Mouse (Mus musculus) limb, embryonic 11.5 days (tissue): ENCODE data around the gene Ftcd. TPM values are rescaled to one million over a fixed set of nuclear protein-coding genes. Genes with fewer than 3 reads are reported as not detected.

ENCODE experiments used
- ATAC-seq: fragments of 200-750 bp; cut with Nextera tagmentation; 2 replicates; pipeline ENCODE4 v1.8.0; 2017; ENCODE audit warnings: low read depth; ENCODE audit not compliant: insufficient number of reproducible peaks, low FRiP score, low TSS enrichment
- DNase-seq: peaks from one replicate; pipeline ENCODE4 v3.0.0-alpha.2; 2015; ENCODE audit warnings: low spot score
- H3K27ac ChIP-seq: fragments of 300-500 bp; sonication (generic); replicated peaks from 2 replicates; pipeline ENCODE4 v1.5.1; 2014; ENCODE audit warnings: low read depth, mild to moderate bottlenecking, low read length
- H3K27me3 ChIP-seq: fragments of 300-500 bp; sonication (generic); 2 replicates; pipeline ENCODE4 v1.6.1; 2014; ENCODE audit warnings: mild to moderate bottlenecking, low read length, mixed read lengths; ENCODE audit not compliant: control insufficient read depth, insufficient read depth
- H3K36me3 ChIP-seq: fragments of 300-500 bp; sonication (generic); 2 replicates; pipeline ENCODE4 v1.6.1; 2014; ENCODE audit warnings: mild to moderate bottlenecking, low read length, moderate library complexity, mixed read lengths; ENCODE audit not compliant: control insufficient read depth, insufficient read depth
- H3K4me1 ChIP-seq: fragments of 300-500 bp; sonication (generic); 2 replicates; pipeline ENCODE4 v1.6.1; 2014; ENCODE audit warnings: low read length, mixed read lengths; ENCODE audit not compliant: control insufficient read depth, insufficient read depth
- H3K4me2 ChIP-seq: fragments of 300-500 bp; sonication (generic); 2 replicates; pipeline ENCODE4 v1.6.1; 2014; ENCODE audit warnings: low read depth, mild to moderate bottlenecking, moderate library complexity; ENCODE audit not compliant: severe bottlenecking
- H3K4me3 ChIP-seq: fragments of 300-500 bp; sonication (generic); 2 replicates; pipeline ENCODE4 v1.5.1; 2014; ENCODE audit warnings: low read depth, low read length
- H3K9ac ChIP-seq: fragments of 300-500 bp; sonication (generic); 2 replicates; pipeline ENCODE4 v1.6.1; 2014; ENCODE audit warnings: mild to moderate bottlenecking, low read length
- H3K9me3 ChIP-seq: fragments of 300-500 bp; sonication (generic); 2 replicates; pipeline ENCODE4 v1.6.1; 2016; ENCODE audit warnings: low read length; ENCODE audit not compliant: control insufficient read depth
- WGBS: fragments of 180-500 bp; shearing (Covaris S2); extraction: QIAGEN DNeasy Blood & Tissue Kit; methylation state at CpG from one replicate; pipeline ENCODE4 v1.1.7; 2014; 5-methylcytosine and 5-hydroxymethylcytosine counted together
- polyA plus RNA-seq: library from polyadenylated mRNA; unstranded; fragments of >200 nt; fragmentation: Nextera tagmentation; extraction: Ambion mirVana; gene quantifications from 2 replicates; pipeline ENCODE4 v1.2.1, GENCODE M21; 2014

The Ftcd gene
- not detected in 2 replicates for polyA plus RNA-seq

DNA sequence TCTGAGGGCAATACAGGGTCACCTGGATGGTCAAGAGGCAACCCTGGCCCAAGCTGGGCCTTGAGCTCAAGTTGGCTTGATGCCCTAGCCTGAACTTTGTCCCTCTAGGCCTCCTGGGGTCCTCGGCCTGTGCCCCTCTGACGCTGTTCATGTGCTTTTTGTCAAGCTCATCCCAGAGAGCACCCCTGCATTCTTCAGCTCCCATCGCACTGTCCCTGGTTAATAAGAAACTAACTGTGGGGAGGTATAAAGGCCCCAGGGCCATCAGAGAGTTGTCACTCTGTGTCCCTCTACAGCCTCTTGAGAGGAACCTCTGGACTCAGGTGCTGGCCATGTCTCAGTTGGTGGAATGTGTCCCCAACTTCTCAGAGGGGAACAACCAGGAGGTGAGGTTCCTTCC, at the start of gene Ftcd:
Gene Ftcd, plus strand, starts transcription at position 275 of the 400 bp plus-strand sequence.
- no peaks in the 10 kb centered on the region for H3K27me3 ChIP-seq
- no peak within 1 kb of the TSS for H3K4me3 ChIP-seq
- no peak within 1 kb of the TSS for H3K9ac ChIP-seq
- ATAC-seq (no peak), DNase-seq (no peak)
- no peak within 1 kb of the TSS for H3K4me2 ChIP-seq
- no peaks in the 10 kb centered on the region for H3K36me3 ChIP-seq
- 0 out of 2 replicates have a peak, but pooled peaks cover under 1% of the 10 kb centered on the region for H3K9me3 ChIP-seq
- no peaks in the 10 kb centered on the region for H3K4me1 ChIP-seq
- 88% methylated on average over 3 of the region's 3 CpGs for WGBS
- no peak within 1 kb of the TSS for H3K27ac ChIP-seq

DNA sequence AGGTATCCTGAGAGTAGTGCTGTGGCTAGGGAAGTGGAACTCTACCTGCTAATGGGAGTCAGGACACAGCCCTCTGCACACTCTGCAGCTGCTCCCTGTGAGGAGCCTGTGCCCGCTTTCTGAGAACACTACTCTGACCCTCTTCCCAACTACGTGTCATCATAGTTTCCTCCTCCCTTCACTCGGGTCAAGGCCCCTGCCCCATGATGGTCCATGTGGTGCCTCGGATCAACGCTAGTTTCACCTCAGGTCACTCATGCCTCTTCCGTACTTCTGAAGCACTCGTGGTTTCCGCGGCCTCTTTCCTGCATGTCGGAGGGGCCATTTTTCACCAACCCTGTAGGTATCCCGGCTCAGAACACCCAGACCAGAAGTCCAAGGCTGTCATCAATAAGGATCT, 44.5 kb upstream of the Ftcd start:
- H3K36me3 ChIP-seq: peaks cover 4% of the 10 kb centered on the region
- no peak for DNase-seq
- no peak overlapping the region for H3K27ac ChIP-seq
- ATAC-seq: peak; percentile 63
- H3K9me3 ChIP-seq: no peaks in the 10 kb centered on the region
- 3% methylated on average over 11 of the region's 11 CpGs for WGBS
- peak overlapping the region; percentile 72 for H3K4me3 ChIP-seq
- no peaks in the 10 kb centered on the region for H3K27me3 ChIP-seq
- peak overlapping the region; percentile 89 for H3K4me2 ChIP-seq
- H3K9ac ChIP-seq: 0 out of 2 replicates have a peak overlapping the region, but pooled peaks have one; percentile 41
- 0 out of 2 replicates have a peak, but pooled peaks cover 3% of the 10 kb centered on the region for H3K4me1 ChIP-seq

DNA sequence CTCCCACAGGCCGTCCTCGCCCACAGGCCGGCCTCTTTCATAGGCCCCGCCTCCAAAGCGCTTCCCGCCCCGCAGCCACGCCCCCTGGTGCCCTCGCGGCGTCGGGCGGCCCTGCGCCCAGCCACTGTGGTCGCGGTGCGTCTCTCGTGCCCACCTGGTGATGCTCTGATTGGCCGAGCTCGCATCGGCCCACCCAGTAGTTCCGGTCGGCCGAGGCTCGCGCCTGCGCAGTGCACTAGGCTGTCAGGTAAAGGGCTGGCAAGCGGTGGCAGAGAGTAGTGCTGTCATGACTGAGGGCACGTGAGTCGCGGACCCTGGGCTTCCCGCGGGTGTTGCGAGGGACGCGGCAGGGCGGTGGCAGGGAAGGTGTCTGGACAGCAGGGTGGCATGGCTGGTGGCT, 44.1 kb upstream of the Ftcd start, which contains the start of gene Lss:
Gene Lss, plus strand, starts transcription at position 214 of the 400 bp plus-strand sequence.
- Histone ChIP-seq H3K4me3 (peak within 1 kb of the TSS; percentile 72), H3K4me1 (0 out of 2 replicates have a peak, but pooled peaks cover 3% of the 10 kb centered on the region), H3K9me3 (no peaks in the 10 kb centered on the region), H3K27me3 (no peaks in the 10 kb centered on the region), H3K9ac (peak within 1 kb of the TSS; percentile 66), H3K36me3 (peaks cover 4% of the 10 kb centered on the region), H3K27ac (peak within 1 kb of the TSS; percentile 30; the same call in 1 of the 2 replicates), H3K4me2 (peak within 1 kb of the TSS; percentile 89)
- ATAC-seq: peak; percentile 99
- peak; percentile 98 for DNase-seq
- WGBS: under 1% methylated on average over 35 of the region's 37 CpGs

DNA sequence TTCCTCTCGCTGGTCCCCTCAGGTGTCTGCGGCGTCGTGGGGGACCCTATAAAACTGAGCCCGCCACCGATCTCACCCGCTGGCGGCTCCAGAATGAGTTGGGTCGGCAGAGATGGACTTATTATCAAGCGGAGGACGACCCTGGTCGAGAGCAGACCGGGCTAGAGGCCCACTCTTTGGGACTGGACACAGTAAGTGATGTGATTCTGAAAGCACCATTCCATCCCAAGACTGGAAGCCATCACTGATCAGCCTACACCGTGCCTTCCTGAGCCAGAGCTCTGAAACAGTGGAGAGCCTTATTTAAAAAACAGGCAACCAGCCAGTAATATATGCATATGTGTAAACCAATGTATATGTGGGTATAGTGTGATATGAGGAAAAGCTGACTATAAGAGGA, 43.6 kb upstream of the Ftcd start:
- no peaks in the 10 kb centered on the region for H3K27me3 ChIP-seq
- 2% methylated on average over 14 of the region's 14 CpGs for WGBS

DNA sequence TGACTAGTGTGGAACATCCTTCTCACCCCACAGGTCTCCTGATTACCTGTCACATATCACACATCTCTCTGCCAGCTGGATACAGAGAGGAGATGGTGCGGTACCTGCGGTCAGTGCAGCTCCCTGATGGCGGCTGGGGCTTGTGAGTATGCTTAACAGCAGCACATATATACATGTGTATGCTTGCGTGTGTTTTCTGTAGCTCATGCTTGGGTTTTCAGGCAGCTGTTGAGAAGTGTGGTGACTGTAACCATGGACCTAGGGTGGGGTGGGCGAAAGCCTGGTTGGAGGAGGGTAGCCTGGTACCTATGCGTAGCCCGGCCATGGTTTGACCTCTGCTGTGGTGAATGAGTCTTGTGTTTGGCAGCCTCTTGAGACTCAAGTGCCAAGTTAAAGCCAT, 39.9 kb upstream of the Ftcd start:
- ATAC-seq (no peak), DNase-seq (no peak)
- Histone ChIP-seq H3K4me2 (no peak overlapping the region), H3K9me3 (no peaks in the 10 kb centered on the region), H3K27me3 (no peaks in the 10 kb centered on the region), H3K9ac (no peak overlapping the region), H3K4me3 (no peak overlapping the region), H3K36me3 (peaks cover 17% of the 10 kb centered on the region), H3K4me1 (0 out of 2 replicates have a peak, but pooled peaks cover 3% of the 10 kb centered on the region), H3K27ac (no peak overlapping the region)
- over 99% methylated on average over 7 of the region's 7 CpGs for WGBS

More for the DNA sequence above, 43.6 kb upstream of the Ftcd start:
- Histone ChIP-seq H3K36me3 (peaks cover 4% of the 10 kb centered on the region), H3K4me3 (peak overlapping the region; percentile 72), H3K27ac (peak overlapping the region; percentile 30; the same call in 1 of the 2 replicates), H3K4me1 (0 out of 2 replicates have a peak, but pooled peaks cover 3% of the 10 kb centered on the region), H3K9me3 (no peaks in the 10 kb centered on the region), H3K4me2 (peak overlapping the region; percentile 89), H3K9ac (peak overlapping the region; percentile 66)
- ATAC-seq (no peak), DNase-seq (no peak)

DNA sequence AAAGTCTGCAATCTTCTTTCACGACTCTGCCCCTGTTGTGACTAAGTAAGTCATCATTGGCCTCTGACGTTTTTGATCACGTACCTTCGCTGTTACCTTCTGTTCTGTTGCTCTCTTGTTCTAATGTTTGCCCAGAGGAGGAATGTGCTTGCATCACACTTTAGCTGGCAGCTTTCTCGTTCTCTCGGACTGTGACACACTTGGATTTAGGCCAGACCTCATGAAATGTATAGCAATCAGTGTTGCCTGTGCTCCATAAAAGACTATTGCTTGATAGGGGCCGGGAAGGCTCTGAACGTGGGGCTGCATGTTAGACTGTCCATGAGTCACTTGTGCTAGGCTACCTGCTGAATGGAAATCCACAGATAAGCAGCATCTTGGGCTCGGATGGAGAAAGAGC, 37.8 kb upstream of the Ftcd start:
- no peak for DNase-seq
- 90% methylated on average over 9 of the region's 9 CpGs for WGBS

DNA sequence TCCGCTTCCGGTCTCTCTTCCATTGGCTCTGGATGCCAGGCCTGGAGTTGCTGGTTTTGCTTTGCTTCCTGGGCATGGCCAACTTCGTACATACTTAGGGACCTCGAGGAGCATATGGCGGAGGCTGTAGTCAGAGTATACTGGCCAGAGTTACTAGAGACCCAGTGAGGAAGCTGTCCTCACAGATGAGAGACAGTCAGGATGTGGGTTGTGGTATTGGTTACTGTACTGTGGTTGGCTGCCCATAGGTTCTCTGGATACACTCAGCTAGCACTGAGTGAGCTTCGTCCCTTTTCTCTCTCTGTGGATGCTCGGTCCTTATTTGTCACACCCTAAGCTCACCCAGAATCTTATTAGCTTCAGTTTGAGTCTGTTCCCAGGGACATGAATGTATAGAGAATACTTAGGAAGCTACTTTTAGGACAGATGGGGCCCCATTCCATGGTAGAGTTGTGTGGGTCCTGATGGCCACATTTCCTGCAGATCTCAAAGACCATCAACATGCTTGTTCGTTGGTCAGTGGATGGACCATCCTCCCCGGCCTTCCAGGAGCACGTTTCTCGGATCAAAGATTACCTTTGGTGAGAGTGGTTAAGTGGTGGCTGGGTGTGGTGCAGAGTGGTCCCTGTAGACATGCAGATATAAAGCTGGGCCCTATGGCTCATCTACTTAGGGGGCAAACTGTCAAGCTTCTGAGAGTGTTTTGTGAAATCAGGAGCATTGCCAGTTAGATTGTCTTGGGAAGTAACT, 33.9 kb upstream of the Ftcd start:
- H3K27ac ChIP-seq: no peak overlapping the region
- H3K4me1 ChIP-seq: no peaks in the 10 kb centered on the region
- DNase-seq (no peak), ATAC-seq (no peak)
- no peak overlapping the region for H3K4me3 ChIP-seq
- no peaks in the 10 kb centered on the region for H3K9me3 ChIP-seq
- H3K27me3 ChIP-seq: no peaks in the 10 kb centered on the region
- WGBS: 90% methylated on average over 11 of the region's 11 CpGs
- H3K36me3 ChIP-seq: peaks cover 31% of the 10 kb centered on the region
- no peak overlapping the region for H3K4me2 ChIP-seq
- H3K9ac ChIP-seq: no peak overlapping the region

More for the DNA sequence above, 37.8 kb upstream of the Ftcd start:
- ATAC-seq: no peak
- Histone ChIP-seq H3K9me3 (no peaks in the 10 kb centered on the region), H3K4me1 (no peaks in the 10 kb centered on the region), H3K4me2 (no peak overlapping the region), H3K9ac (no peak overlapping the region), H3K27ac (no peak overlapping the region), H3K27me3 (no peaks in the 10 kb centered on the region), H3K36me3 (peaks cover 27% of the 10 kb centered on the region), H3K4me3 (no peak overlapping the region)

DNA sequence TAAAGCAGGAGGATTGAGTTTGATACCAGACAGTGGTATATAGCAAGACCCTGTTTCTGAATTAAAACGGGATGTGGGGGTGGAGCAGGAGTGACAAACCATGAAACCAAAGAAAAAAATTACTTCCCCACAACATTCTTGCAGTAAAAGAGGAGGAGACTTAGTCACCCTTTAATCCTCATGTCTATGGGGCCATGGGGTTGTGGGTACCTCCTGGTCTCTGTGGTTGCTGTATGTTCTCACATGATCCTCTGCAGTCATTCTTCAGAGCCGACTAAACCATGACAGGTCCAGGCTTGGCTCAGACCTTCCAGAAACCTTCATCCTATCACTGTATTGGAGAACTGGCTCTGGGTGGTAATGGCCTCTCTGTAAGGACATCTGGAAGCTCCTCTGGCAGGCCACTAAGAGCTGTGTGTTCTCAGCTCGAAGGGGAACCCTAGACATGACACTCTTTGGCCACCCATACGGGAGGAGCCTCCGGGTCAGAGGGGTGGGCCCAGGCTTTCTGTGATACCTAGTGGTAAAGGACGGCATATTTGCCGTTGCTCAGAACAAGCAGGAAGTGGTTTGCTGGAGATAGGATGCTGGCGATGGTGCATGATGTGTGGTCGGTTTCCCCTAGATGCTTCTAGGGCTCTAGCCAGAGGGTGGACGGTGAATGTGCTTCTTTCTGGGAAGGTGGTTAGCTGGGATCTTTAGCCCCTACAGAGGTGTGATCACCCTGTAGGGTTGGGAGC, 32.6 kb upstream of the Ftcd start:
- WGBS: 89% methylated on average over 10 of the region's 10 CpGs
- no peak for ATAC-seq

More for the DNA sequence above, 32.6 kb upstream of the Ftcd start:
- no peak overlapping the region for H3K9ac ChIP-seq
- no peak overlapping the region for H3K27ac ChIP-seq
- no peaks in the 10 kb centered on the region for H3K4me1 ChIP-seq
- no peak overlapping the region for H3K4me3 ChIP-seq
- no peak for DNase-seq
- H3K36me3 ChIP-seq: peaks cover 37% of the 10 kb centered on the region
- no peak overlapping the region for H3K4me2 ChIP-seq
- H3K9me3 ChIP-seq: no peaks in the 10 kb centered on the region
- no peaks in the 10 kb centered on the region for H3K27me3 ChIP-seq
